Mouse (Mus musculus) CH12.LX (cell line): ENCODE results near the gene Tns3.

ENCODE experiments used
- CHD1 ChIP-seq: IDR thresholded peaks from 2 replicates; pipeline ENCODE4 v1.6.1; 2012; ENCODE audit warnings: low read depth, low read length, improper control_type of control experiment, inconsistent platforms
- CTCF ChIP-seq, 2 experiments: IDR thresholded peaks in 1 of 2; conservative IDR thresholded peaks in 1 of 2; 2 replicates each; pipeline ENCODE4 v1.5.1; 2011 to 2012; ENCODE audit warnings: low read depth in 2 of 2, low read length in 2 of 2, improper control_type of control experiment in 1 of 2, inconsistent platforms in 1 of 2, mild to moderate bottlenecking in 1 of 2, moderate library complexity in 1 of 2
- EP300 ChIP-seq: IDR thresholded peaks from 2 replicates; pipeline ENCODE4 v1.6.1; 2011; ENCODE audit warnings: low read length, improper control_type of control experiment
- ETS1 ChIP-seq: conservative IDR thresholded peaks from 2 replicates; pipeline ENCODE4 v1.6.1; 2012; ENCODE audit warnings: low read depth, mild to moderate bottlenecking, inconsistent platforms, low read length, improper control_type of control experiment, moderate library complexity
- JUND ChIP-seq: conservative IDR thresholded peaks from 2 replicates; pipeline ENCODE4 v1.6.1; 2011; ENCODE audit warnings: low read depth, low read length, improper control_type of control experiment
- MAX ChIP-seq: IDR thresholded peaks from 2 replicates; pipeline ENCODE4 v1.6.1; 2011; ENCODE audit warnings: low read length, improper control_type of control experiment
- NELFE ChIP-seq: IDR thresholded peaks from 2 replicates; pipeline ENCODE4 v1.6.1; 2011; ENCODE audit warnings: low read depth, low read length, improper control_type of control experiment
- POLR2A ChIP-seq: IDR thresholded peaks from 2 replicates; pipeline ENCODE4 v1.6.1; 2011; ENCODE audit warnings: low read depth, mild to moderate bottlenecking, improper control_type of control experiment, low read length
- TBP ChIP-seq: conservative IDR thresholded peaks from 2 replicates; pipeline ENCODE4 v1.6.1; 2011; ENCODE audit warnings: low read depth, low read length, improper control_type of control experiment
- TCF12 ChIP-seq: IDR thresholded peaks from 2 replicates; pipeline ENCODE4 v1.6.1; 2014; ENCODE audit warnings: low read depth, mild to moderate bottlenecking, inconsistent platforms, low read length, improper control_type of control experiment
- USF2 ChIP-seq: conservative IDR thresholded peaks from 2 replicates; pipeline ENCODE4 v1.6.1; 2011; ENCODE audit warnings: low read depth, low read length, improper control_type of control experiment
- ZKSCAN1 ChIP-seq: IDR thresholded peaks from 2 replicates; pipeline ENCODE4 v1.6.1; 2012; ENCODE audit warnings: low read depth, inconsistent platforms, low read length, improper control_type of control experiment, borderline replicate concordance

DNA sequence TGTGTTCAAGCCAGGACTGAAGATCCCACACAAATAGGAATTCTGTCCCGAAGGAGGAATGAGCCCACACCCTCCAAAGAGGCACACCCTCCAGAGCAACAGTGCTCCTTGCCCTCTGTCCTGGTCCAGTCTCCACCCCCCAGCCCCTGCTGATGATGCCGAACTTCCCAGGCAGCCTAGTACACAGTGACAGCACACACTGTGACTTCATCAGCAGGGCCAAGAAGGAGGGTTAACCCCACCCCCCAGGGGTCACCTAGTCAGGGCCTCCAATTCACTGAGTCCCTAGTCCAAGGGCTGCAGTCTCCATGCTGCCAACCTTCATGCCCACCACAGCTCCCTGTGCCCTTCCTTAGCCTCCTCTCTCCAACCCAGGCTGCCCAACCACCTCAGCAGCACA lies 200.5 kb downstream of the Tns3 start:
- TF ChIP-seq ETS1 (no peak), CTCF (conservative IDR thresholded peaks at IDR 0.05 in 1 of 2, IDR thresholded peaks at IDR 0.05 in 1 of 2; ENCODE audit: low read depth in 2 of 2, low read length in 2 of 2) (no peak), CHD1 (no peak), USF2 (no peak), TBP (no peak), ZKSCAN1 (no peak), NELFE (no peak), POLR2A (no peak), EP300 (no peak), JUND (no peak), MAX (no peak), TCF12 (no peak)
